Mouse (Mus musculus) thymus, adult 2 months (tissue): ENCODE data around the gene L2hgdh.

ENCODE experiments used
- CTCF ChIP-seq: fragments of 200-500 bp; IDR thresholded peaks from 2 replicates; pipeline ENCODE4 v1.5.1; 2012; ENCODE audit warnings: mild to moderate bottlenecking, control low read depth, low read length, moderate library complexity, borderline replicate concordance; ENCODE audit not compliant: control insufficient read depth, poor library complexity, insufficient read depth; ENCODE audit errors: extremely low read depth
- POLR2A ChIP-seq: fragments of 200-500 bp; IDR thresholded peaks from 2 replicates; pipeline ENCODE4 v1.6.1; 2012; ENCODE audit warnings: mild to moderate bottlenecking, low read length, control low read depth, moderate library complexity; ENCODE audit not compliant: control insufficient read depth, poor library complexity, insufficient read depth; ENCODE audit errors: extremely low read depth

DNA sequence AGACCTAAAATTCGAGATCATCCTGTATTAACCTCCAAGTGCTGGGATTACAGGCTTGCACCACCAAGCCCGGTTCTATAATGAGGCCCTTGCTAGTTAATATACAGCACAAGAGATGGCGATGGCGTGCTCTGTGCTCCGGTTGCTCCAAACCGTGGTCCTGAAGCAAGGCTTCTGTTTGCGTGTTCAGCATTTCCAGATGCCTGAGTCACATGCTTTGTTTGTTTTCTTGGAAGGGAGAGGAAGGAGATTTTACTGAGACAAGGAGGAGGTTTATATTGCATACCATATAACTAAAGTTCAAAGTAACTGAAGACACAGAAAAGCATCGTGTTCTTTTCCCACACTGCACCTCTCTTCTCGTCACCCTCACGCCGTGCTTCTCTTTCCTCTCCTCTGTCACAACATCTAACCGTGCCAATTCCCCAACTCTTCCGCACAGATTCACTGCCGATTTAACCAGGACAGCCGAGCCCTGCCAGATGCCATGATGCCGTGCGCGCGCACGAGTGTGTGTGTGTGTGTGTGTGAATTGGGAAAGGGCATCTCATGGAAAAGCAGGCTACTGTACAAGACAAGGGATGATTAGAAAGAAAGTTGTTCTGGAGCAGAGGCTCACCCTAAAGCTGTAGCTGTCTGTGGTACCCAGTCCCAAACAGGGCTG lies 36.2 kb upstream of the L2hgdh start:
- TF ChIP-seq CTCF (no peak), POLR2A (no peak)
